ENCODE assay signal across 15 mouse cellular contexts in genomic region chr12:30264206-30264605, GRCm38 (mm10).
DNase-seq lines count a peak whose midpoint lies in the region.
"Had no signal": no experiment of that assay in that cellular context is flagged by ENCODE, and none has a peak within 500 bp of the region (broad histone marks: within the 10 kb centered on the region; RNA-seq: fewer than 3 reads in every experiment).

No protein-coding gene starts in this region.

- intact Hi-C loops in heart, postnatal 36 days (cut with DNase I) = no loop called here
- intact Hi-C loops in left cerebral cortex, postnatal 4 days (cut with DNase I) = no loop called here

- peak; percentile 33 to 58 for DNase-seq in cerebellum, postnatal 10 days
- no peak for DNase-seq in cerebellum, adult 11 months
- peak; percentile 59 for DNase-seq in heart, adult 11 months
- DNase-seq in heart, postnatal 36 days = no peak
- DNase-seq in left cerebral cortex, postnatal 4 days = peak; percentile 31
- no peak for DNase-seq in left cerebral cortex, adult 18-20 months (ENCODE audit: low spot score in 2 of 2)
- DNase-seq: adrenal gland, adult 8-10 months; adrenal gland, postnatal 25 days; cerebellum, adult 18-20 months; cerebellum, adult 9-10 months; cerebellum, postnatal 25 days; gastrocnemius, postnatal 25 days; heart, adult 2 months; heart, postnatal 14 days; kidney, adult 11 months had no signal

Comparison
In these comparisons a context has a peak if more than half of its experiments do, and no peak if none do; other contexts are left out.
1. DNase-seq: peak in cerebellum, postnatal 10 days (2 of 2), heart, adult 11 months (single experiment) and left cerebral cortex, postnatal 4 days (single experiment); none in cerebellum, adult 11 months (single experiment), heart, postnatal 36 days (0 of 2) and left cerebral cortex, adult 18-20 months (0 of 2).